Mouse (Mus musculus) limb, embryonic 10.5 days (tissue): ENCODE results near the gene Rabgap1l. TPM values are rescaled to one million over a fixed set of nuclear protein-coding genes. Genes with fewer than 3 reads are reported as not detected.
"Not testable (repeated sequence)": the region's sequence is repeated elsewhere in the genome, so short reads cannot be mapped to it uniquely, and the experiment has no call there.

Source experiments
- DNase-seq: peaks from one replicate; pipeline ENCODE4 v3.0.0-alpha.2; 2017; ENCODE audit warnings: low spot score
- H3K27ac ChIP-seq: fragments of 300-500 bp; sonication (generic); 2 replicates; pipeline ENCODE4 v1.5.1; 2016; ENCODE audit warnings: mild to moderate bottlenecking
- H3K27me3 ChIP-seq: fragments of 300-500 bp; sonication (generic); 2 replicates; pipeline ENCODE4 v1.6.1; 2016; ENCODE audit warnings: low read depth, mild to moderate bottlenecking; ENCODE audit not compliant: poor library complexity, severe bottlenecking
- H3K36me3 ChIP-seq: fragments of 300-500 bp; sonication (generic); 2 replicates; pipeline ENCODE4 v1.6.1; 2016; ENCODE audit warnings: mild to moderate bottlenecking, moderate library complexity
- H3K4me1 ChIP-seq: fragments of 300-500 bp; sonication (generic); 2 replicates; pipeline ENCODE4 v1.6.1; 2016
- H3K4me3 ChIP-seq: fragments of 300-500 bp; sonication (generic); 2 replicates; pipeline ENCODE4 v1.5.1; 2016; ENCODE audit warnings: mild to moderate bottlenecking, moderate library complexity
- H3K9me3 ChIP-seq: fragments of 300-500 bp; sonication (generic); replicated peaks from 2 replicates; pipeline ENCODE4 v1.6.1; 2016; ENCODE audit warnings: mild to moderate bottlenecking
- WGBS: fragments of 180-500 bp; shearing (Covaris S2); methylation state at CpG from one replicate; pipeline ENCODE4 v1.1.7; 2016; 5-methylcytosine and 5-hydroxymethylcytosine counted together
- polyA plus RNA-seq: library from polyadenylated mRNA; unstranded; fragments of >200 nt; fragmentation: Nextera tagmentation; extraction: Ambion mirVana; gene quantifications from 2 replicates; pipeline ENCODE4 v1.2.1, GENCODE M21; 2016

The Rabgap1l gene
- polyA plus RNA-seq, 1 experiment from 2014 or later = 12.5 TPM

GRCm38 (mm10) chr1:160672088-160672814 lies 120.8 kb downstream of the Rabgap1l start:
- Histone ChIP-seq H3K9me3 (no peaks in the 10 kb centered on the region), H3K36me3 (no peaks in the 10 kb centered on the region), H3K4me3 (no peak overlapping the region), H3K27me3 (no peaks in the 10 kb centered on the region), H3K4me1 (0 out of 2 replicates have a peak, but pooled peaks cover 3% of the 10 kb centered on the region), H3K27ac (no peak overlapping the region)
- no peak for DNase-seq
- WGBS = 68% methylated on average over 3 of the region's 3 CpGs

- H3K36me3 ChIP-seq = no peaks in the 10 kb centered on the region
- H3K9me3 ChIP-seq = no peaks in the 10 kb centered on the region
- H3K27ac ChIP-seq = no peak overlapping the region
- DNase-seq = no peak
- 44% methylated on average over 2 of the region's 2 CpGs for WGBS
- H3K27me3 ChIP-seq = no peaks in the 10 kb centered on the region
- H3K4me1 ChIP-seq = peaks cover 31% of the 10 kb centered on the region
- H3K4me3 ChIP-seq = no peak overlapping the region
Observed at GRCm38 (mm10) chr1:160655806-160656470, 137.1 kb downstream of the Rabgap1l start.

GRCm38 (mm10) chr1:160651691-160652090 lies 141.3 kb downstream of the Rabgap1l start:
- H3K4me1 ChIP-seq = peaks cover 45% of the 10 kb centered on the region
- no peaks in the 10 kb centered on the region for H3K36me3 ChIP-seq
- WGBS = 41% methylated on average over 3 of the region's 3 CpGs
- no peaks in the 10 kb centered on the region for H3K9me3 ChIP-seq
- no peak overlapping the region for H3K27ac ChIP-seq
- DNase-seq = no peak
- H3K27me3 ChIP-seq = no peaks in the 10 kb centered on the region
- no peak overlapping the region for H3K4me3 ChIP-seq

DNA sequence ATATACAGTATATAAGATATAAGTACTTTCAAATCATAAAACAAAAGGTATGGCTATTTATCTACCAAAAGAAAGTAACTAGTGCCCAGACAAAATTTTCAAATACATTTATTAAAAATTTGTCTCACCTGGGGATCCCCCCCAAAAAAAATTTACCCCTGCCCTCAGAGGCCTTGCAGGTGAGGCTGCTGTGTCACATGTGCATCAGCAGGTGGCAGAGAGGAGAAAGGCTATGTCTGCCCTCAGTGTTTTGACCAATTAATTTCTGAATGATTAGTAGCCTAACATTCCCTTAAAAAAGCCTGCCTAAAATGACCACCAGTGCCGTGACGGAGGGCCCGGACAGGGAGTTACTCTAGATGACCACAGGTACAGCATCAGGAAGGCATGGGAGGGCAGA lies 147.6 kb downstream of the Rabgap1l start:
- peaks cover 14% of the 10 kb centered on the region for H3K4me1 ChIP-seq
- WGBS = 91% methylated on average over 3 of the region's 3 CpGs
- H3K27me3 ChIP-seq = no peaks in the 10 kb centered on the region
- no peak for DNase-seq
- H3K36me3 ChIP-seq = no peaks in the 10 kb centered on the region
- no peak overlapping the region for H3K4me3 ChIP-seq
- H3K9me3 ChIP-seq = no peaks in the 10 kb centered on the region
- no peak overlapping the region for H3K27ac ChIP-seq

GRCm38 (mm10) chr1:160628213-160628932 lies 164.6 kb downstream of the Rabgap1l start:
- no peaks in the 10 kb centered on the region for H3K36me3 ChIP-seq
- WGBS = 90% methylated on average over 12 of the region's 12 CpGs
- no peaks in the 10 kb centered on the region for H3K9me3 ChIP-seq

GRCm38 (mm10) chr1:160624354-160625120 lies 168.5 kb downstream of the Rabgap1l start:
- not testable (repeated sequence) for H3K27me3 ChIP-seq, H3K4me1 ChIP-seq, DNase-seq, H3K9me3 ChIP-seq, H3K27ac ChIP-seq, H3K4me3 ChIP-seq, H3K36me3 ChIP-seq
- WGBS = 81% methylated on average over 4 of the region's 4 CpGs

More at GRCm38 (mm10) chr1:160628213-160628932, 164.6 kb downstream of the Rabgap1l start:
- Histone ChIP-seq H3K4me3 (no peak overlapping the region), H3K27ac (no peak overlapping the region), H3K4me1 (no peaks in the 10 kb centered on the region), H3K27me3 (no peaks in the 10 kb centered on the region)
- no peak for DNase-seq

DNA sequence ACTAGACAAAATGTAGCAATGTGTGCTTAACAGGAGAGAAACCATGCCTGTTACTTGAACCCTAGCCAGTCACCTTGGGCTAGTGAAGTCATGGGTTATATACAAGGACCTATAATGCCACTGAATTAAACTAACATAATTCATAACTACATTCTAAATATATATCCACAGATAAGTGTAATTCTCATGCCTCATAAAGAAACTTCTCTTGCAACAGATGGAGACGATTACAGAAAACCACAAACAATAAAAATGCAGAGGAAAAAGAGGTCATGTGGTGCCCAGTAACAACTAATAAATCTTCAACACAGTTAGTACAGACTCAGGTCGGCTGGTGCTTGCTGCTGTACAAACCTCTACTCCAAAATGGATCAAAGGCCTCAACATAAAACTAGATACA lies 174.8 kb downstream of the Rabgap1l start:
- no peak for DNase-seq
- Histone ChIP-seq H3K4me3 (no peak overlapping the region), H3K9me3 (no peaks in the 10 kb centered on the region), H3K27ac (no peak overlapping the region), H3K4me1 (0 out of 2 replicates have a peak, but pooled peaks cover 6% of the 10 kb centered on the region), H3K27me3 (no peaks in the 10 kb centered on the region), H3K36me3 (no peaks in the 10 kb centered on the region)
- WGBS = 35% methylated on average over 2 of the region's 2 CpGs

DNA sequence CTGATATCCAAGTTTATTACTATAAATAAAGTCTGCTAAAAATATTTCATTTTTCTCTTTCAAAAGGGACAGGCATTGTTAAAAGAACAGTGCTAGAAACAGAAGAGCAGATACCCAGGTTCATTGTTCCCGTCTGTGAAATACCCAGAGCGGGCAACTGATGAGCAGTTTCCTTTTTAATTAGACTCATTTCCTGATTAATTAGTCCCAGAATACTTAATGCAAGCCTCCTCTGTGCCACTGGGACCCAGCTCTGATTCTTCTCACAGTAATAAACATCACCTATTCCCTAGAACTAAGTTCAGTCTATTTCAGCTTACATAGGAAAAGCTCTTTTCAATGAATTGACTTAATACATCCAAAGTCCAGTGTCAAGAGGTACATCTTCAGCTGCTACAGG lies 186.6 kb downstream of the Rabgap1l start:
- Histone ChIP-seq H3K27me3 (no peaks in the 10 kb centered on the region), H3K36me3 (no peaks in the 10 kb centered on the region), H3K4me3 (no peak overlapping the region), H3K27ac (no peak overlapping the region), H3K9me3 (no peaks in the 10 kb centered on the region), H3K4me1 (peaks cover 13% of the 10 kb centered on the region)
- DNase-seq = no peak
- 71% methylated on average over 2 of the region's 2 CpGs for WGBS

- not testable (repeated sequence) for H3K27ac ChIP-seq, H3K4me1 ChIP-seq, H3K4me3 ChIP-seq, DNase-seq, H3K9me3 ChIP-seq, H3K27me3 ChIP-seq, H3K36me3 ChIP-seq
Observed at GRCm38 (mm10) chr1:160603312-160603711, 189.7 kb downstream of the Rabgap1l start.

DNA sequence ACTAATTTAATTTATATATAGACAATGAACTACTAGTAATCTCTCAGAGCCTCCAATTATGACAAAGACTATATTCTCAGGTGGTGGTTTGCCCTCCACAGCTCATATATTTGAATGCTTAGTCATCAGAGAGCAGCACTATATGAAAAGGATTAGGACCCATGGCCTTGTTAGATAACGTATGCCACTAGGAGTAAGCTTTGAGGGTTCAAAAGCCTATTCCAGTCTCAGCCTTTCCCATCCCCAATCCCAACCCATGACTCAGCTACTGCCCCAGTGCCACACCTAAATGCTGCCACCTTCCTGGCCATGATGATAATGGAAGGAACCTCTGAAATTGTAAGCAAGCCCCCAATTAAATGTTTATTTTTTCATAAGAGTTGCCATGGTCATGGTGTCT lies 195.6 kb downstream of the Rabgap1l start:
- no peaks in the 10 kb centered on the region for H3K9me3 ChIP-seq
- peaks cover 13% of the 10 kb centered on the region for H3K4me1 ChIP-seq
- DNase-seq = no peak
- H3K27ac ChIP-seq = no peak overlapping the region
- WGBS = 86% methylated on average over 1 of the region's 1 CpGs
- H3K4me3 ChIP-seq = no peak overlapping the region
- H3K27me3 ChIP-seq = no peaks in the 10 kb centered on the region
- H3K36me3 ChIP-seq = no peaks in the 10 kb centered on the region

DNA sequence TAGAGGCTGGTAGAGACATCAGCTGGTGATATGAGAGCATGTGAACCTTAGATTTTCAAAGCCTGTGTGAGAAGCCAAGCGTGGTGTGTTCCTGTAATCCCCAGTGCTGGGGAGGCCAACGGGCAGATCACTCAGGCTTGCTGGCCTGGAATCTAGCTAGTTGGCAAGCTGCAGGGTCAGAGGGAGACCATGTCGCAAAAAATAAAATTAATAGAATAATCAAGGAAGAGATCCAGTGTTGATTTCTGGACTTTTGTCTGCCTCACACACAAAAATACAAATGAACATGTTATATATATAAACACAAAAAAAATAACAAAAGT lies 196.1 kb downstream of the Rabgap1l start:
- no peak overlapping the region for H3K4me3 ChIP-seq
- H3K4me1 ChIP-seq = peaks cover 13% of the 10 kb centered on the region
- DNase-seq = no peak
- no peaks in the 10 kb centered on the region for H3K36me3 ChIP-seq
- no peaks in the 10 kb centered on the region for H3K27me3 ChIP-seq
- no peaks in the 10 kb centered on the region for H3K9me3 ChIP-seq
- 89% methylated on average over 3 of the region's 3 CpGs for WGBS
- H3K27ac ChIP-seq = no peak overlapping the region

GRCm38 (mm10) chr1:160596252-160596947 lies 196.6 kb downstream of the Rabgap1l start:
- no peak overlapping the region for H3K27ac ChIP-seq
- no peaks in the 10 kb centered on the region for H3K36me3 ChIP-seq
- no peaks in the 10 kb centered on the region for H3K9me3 ChIP-seq
- no peaks in the 10 kb centered on the region for H3K27me3 ChIP-seq
- DNase-seq = no peak
- no peak overlapping the region for H3K4me3 ChIP-seq
- H3K4me1 ChIP-seq = peaks cover 13% of the 10 kb centered on the region
